In genomic region chr1:188182951-188183350, GRCm38 (mm10) we compare ENCODE assay signal across 12 mouse cellular contexts.
"Had no signal": no experiment of that assay in that cellular context is flagged by ENCODE, and none has a peak within 500 bp of the region (broad histone marks: within the 10 kb centered on the region; RNA-seq: fewer than 3 reads in every experiment).

No protein-coding gene starts in this region.

- DNase-seq: kidney, adult 9 months; kidney, postnatal 25 days; layer of hippocampus, postnatal 36 days; liver; lung, adult 18-20 months; lung, postnatal 10 days; lung, postnatal 36 days; thymus, adult 18-20 months; thymus, postnatal 4 days had no signal

- ATAC-seq: liver, embryonic 12.5 days; midbrain, embryonic 13.5 days; midbrain, embryonic 16.5 days had no signal
